Mouse (Mus musculus): Measurements from ENCODE around the gene 1700020L24Rik. TPM values are rescaled to one million over a fixed set of nuclear protein-coding genes. Genes with fewer than 3 reads are reported as not detected.

The 1700020L24Rik gene
- total RNA-seq (2017): 10.5 and 17.7 TPM in 2 replicates

DNA sequence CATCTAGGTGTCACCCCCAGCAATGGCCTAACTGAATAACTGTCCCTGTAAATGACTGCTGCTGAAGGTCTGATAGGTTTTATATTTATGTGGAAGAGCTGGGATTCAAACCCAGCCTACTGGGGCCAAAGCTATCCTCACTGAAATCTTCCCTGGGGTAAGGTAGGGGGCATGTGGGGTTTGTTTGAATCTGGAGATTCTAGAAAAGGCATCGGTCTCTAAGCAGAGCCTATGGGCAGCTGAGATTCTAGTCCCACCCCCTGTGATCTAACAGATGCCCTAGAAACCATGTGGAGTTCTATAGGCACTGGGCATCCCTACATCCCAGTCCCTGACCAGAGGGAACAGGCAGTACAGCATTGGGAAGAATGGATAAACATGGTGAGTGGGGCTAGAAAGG, at the start of gene 1700020L24Rik:
Gene 1700020L24Rik, plus strand, starts transcription at position 301 of the 400 bp plus-strand sequence.
- ATAC-seq (replicated peaks in 1 of 2; ENCODE audit: insufficient read depth in 1 of 2, low FRiP score in 2 of 2, low TSS enrichment in 1 of 2, low read depth in 1 of 2, poor library complexity in 2 of 2, severe bottlenecking in 2 of 2): no peak

DNA sequence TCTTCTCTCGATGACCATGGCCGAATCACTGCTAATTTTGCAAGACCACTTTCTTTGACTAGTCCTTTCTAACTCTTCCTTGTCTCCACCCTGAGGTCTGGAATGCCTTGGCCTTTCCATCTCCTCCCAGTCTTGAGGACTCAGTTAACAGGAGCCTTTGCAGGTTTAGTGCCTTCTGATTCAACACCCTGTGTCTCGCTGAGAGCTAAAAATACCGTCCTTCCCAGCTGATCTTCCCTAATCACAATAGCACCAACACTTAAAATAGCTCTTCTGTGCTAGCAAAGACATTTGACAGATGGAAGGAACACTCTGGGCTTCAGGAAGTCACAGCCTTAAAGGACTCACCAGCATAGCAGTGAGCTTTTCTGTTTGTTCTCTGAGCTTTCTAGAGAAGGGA, 44.4 kb upstream of the 1700020L24Rik start:
- ATAC-seq (replicated peaks in 1 of 2; ENCODE audit: insufficient read depth in 1 of 2, low FRiP score in 2 of 2, low TSS enrichment in 1 of 2, low read depth in 1 of 2, poor library complexity in 2 of 2, severe bottlenecking in 2 of 2): no peak

DNA sequence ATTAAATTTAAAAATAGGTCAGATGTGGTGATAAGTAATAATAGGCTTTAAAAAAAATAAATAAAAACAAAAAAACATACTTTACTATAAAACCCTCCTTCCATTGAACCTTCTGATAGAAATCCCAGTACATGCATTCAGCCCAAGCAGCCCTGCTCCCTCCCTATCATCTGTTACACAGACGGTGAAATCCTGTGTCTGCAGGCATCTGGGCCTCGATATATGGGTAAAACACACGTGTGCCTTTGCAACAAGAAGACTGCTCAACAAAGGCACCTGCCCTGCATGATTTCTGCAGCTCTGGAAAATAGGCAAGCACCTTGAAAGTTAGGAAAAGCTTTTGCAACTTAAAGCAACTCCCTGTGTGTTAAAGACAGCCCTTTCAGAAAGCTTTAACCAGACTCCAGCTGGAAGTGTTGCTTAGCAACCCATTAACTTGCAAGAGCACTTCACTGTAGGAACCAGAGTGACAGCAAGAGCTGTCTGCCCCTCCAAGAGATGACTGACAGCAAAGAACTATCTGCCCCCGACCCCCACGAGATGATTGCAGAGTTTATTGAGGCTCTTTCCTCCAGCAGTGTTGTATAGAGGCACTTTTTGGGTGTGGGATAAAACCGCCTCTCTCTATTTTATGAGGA, 42.6 kb upstream of the 1700020L24Rik start:
- no peak for ATAC-seq (replicated peaks in 1 of 2; ENCODE audit: insufficient read depth in 1 of 2, low FRiP score in 2 of 2, low TSS enrichment in 1 of 2, low read depth in 1 of 2, poor library complexity in 2 of 2, severe bottlenecking in 2 of 2)

DNA sequence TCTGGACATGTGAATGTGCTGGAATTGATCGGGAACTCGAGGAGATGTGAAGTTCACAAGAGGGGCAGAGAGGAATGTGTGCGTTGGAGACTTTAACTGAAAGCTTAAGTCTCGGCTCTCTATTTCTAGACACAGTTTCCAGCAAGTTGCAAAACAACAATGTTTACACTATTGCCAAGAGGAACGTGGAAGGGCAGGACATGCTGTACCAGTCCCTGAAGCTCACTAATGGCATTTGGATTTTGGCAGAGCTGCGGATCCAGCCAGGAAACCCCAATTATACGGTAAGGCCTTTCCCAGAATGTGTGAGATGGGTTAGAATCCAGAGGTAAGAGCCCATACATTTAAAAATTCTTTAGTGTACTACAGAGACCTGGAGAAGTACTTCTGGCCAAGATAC, 39.9 kb upstream of the 1700020L24Rik start:
- ATAC-seq (replicated peaks in 1 of 2; ENCODE audit: insufficient read depth in 1 of 2, low FRiP score in 2 of 2, low TSS enrichment in 1 of 2, low read depth in 1 of 2, poor library complexity in 2 of 2, severe bottlenecking in 2 of 2): no peak

DNA sequence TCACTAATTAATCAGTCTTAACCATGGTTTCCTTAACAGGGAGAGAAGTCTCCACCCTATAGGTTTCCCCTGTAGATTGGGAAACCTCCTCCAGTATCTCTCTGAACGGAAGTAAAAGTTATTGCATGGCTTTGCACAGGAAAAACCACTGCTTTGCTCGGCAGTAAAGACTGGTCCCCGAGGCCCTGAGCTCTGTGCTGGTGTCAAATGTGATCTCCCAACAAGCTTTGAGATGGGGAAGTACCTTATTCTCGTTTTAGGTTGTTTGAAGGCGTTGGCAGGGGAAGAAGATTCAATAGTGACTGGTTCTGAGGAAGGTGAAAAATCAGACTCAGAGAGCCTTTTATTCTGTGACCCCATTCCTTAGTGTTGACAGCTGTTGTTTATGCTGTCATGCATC, 38.8 kb upstream of the 1700020L24Rik start:
- ATAC-seq (replicated peaks in 1 of 2; ENCODE audit: insufficient read depth in 1 of 2, low FRiP score in 2 of 2, low TSS enrichment in 1 of 2, low read depth in 1 of 2, poor library complexity in 2 of 2, severe bottlenecking in 2 of 2): no peak

DNA sequence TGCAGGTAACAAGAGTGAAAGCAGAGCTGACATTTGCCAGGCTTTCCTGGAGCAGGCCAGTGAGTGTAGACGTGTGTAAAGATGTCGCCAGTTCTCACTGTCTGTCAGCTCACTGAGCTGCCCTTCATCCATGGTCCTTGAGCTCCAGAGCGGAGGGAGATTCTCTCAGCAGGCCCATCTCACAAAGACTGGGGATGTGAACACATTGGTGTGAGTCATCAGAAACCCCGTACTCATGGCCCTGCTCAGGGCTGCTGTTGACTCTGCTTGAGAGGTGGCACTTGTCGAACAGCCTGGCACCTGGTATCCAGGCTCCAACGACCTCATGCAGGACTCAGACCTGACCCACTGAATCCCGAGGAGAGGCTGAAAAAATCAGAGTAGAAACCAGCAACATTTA, 33.7 kb upstream of the 1700020L24Rik start:
- ATAC-seq (replicated peaks in 1 of 2; ENCODE audit: insufficient read depth in 1 of 2, low FRiP score in 2 of 2, low TSS enrichment in 1 of 2, low read depth in 1 of 2, poor library complexity in 2 of 2, severe bottlenecking in 2 of 2): no peak

DNA sequence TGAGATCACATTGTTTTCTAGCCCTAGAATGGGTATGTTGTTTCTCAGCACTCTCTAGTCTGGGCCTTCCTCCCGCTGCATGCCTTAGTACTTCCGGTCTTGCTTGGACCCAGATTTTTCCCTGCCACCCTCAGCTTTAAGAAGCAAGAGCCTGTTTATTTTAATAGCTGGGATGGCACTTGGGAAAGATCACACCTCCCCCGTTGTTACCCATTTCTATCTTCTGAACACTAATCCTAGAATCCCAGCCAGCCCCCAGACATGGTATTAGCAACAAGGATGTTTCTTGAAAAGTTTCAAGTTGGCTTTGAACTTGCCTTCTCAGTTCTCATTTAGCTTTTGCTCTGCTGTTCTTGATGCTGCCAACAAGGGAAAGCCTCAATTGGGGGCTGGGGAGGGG, 31.1 kb upstream of the 1700020L24Rik start:
- ATAC-seq (replicated peaks in 1 of 2; ENCODE audit: insufficient read depth in 1 of 2, low FRiP score in 2 of 2, low TSS enrichment in 1 of 2, low read depth in 1 of 2, poor library complexity in 2 of 2, severe bottlenecking in 2 of 2): no peak

DNA sequence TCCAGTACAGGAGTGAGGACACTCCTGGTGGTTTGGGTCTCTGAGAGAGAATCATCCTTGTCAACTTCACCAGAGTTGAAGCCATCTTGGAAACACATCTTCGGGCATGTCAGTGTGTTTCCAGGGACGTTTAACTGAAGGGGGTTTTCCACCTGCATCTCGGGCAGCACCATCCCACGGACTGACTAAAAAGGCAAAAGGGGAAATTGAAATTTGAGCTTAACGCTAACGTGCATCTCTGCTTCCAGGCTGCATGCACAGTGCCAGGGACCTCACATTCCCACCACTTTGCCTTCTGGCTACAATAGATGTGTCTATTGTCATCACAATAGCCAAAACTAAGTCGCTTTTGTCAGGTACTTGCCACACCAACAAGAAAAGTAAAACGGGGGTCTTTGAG, 29.2 kb upstream of the 1700020L24Rik start:
- ATAC-seq (replicated peaks in 1 of 2; ENCODE audit: insufficient read depth in 1 of 2, low FRiP score in 2 of 2, low TSS enrichment in 1 of 2, low read depth in 1 of 2, poor library complexity in 2 of 2, severe bottlenecking in 2 of 2): no peak

DNA sequence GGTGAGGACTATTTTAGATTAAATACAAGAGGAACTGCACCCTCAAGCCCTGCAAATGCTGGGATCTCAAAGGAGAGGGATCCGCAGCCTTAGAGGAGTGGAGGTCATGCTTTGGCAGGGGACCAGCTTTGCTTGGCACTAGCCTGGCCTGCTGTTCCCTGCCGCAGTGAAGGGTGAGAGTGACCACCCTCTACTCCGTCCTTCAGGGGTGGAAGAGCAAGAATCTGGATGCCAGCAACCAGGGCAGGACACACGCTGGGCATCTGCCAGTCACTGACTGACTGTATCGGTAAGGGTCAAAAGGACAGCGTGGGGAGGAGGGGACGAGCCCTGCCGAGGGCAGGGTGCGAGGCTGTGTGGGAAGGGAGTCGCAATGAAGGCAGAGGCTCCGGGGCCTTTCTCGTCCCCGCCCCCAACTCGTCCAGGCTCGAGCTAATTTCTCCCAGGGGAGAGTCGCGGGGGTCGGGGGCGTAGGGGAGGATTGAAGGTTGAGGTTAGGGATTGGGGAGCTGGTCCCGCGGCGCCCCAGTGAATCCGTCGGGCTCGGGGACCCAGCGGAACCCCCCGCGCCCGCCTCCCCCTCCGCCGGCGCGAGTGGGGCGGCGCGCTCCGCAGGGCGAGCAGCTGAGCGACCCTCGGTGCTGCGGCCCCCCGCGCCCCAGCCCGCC, 28.3 kb upstream of the 1700020L24Rik start, which contains the start of gene Rasl10b:
Gene Rasl10b, plus strand, starts transcription at position 51 of the 668 bp plus-strand sequence.
- no peak for ATAC-seq (replicated peaks in 1 of 2; ENCODE audit: insufficient read depth in 1 of 2, low FRiP score in 2 of 2, low TSS enrichment in 1 of 2, low read depth in 1 of 2, poor library complexity in 2 of 2, severe bottlenecking in 2 of 2)

DNA sequence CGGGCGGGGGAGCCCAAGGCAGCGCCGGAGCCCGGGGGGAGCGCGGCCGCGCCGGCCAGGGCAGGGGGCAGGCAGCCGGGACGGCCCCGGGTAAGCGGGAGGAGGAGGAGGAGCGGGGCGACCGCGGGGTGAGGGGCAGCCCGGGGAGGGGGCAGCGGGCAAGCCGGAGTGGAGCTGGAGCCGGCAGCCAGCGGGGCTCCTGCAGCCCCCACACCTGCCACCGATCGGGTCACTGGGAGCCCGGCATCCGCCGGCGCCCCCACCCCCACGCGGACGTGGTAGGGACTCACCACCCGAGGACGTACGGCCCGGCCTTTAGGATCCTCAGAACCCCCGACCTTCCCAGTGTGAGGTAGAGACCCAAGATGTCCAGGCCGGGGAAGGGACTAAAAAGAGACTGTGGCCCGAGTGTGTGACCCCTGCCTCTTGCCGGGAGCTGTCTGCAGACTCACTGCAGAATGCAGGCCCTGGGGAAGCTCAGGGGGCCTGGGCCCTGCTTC, 27.6 kb upstream of the 1700020L24Rik start:
- no peak for ATAC-seq (replicated peaks in 1 of 2; ENCODE audit: insufficient read depth in 1 of 2, low FRiP score in 2 of 2, low TSS enrichment in 1 of 2, low read depth in 1 of 2, poor library complexity in 2 of 2, severe bottlenecking in 2 of 2)

DNA sequence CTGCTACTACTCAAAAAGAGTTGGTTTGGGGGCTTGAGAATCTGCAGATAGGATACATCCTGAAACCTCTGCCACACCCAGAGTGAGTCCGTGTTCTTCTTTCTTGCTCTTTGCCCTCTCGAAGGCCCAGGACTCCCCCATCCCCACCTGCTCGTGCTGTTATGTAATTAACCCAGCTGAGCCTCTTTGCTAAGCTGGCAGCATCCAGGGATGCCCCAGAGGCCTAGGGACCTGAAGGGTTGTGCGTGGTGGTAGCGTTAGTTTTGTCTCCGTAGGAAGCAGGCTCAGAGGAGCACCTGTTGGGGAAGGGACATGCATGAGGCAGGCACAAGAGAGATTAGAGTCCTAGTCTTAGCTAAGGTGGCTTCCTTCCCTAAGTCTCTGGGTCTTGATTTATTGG, 27.0 kb upstream of the 1700020L24Rik start:
- ATAC-seq (replicated peaks in 1 of 2; ENCODE audit: insufficient read depth in 1 of 2, low FRiP score in 2 of 2, low TSS enrichment in 1 of 2, low read depth in 1 of 2, poor library complexity in 2 of 2, severe bottlenecking in 2 of 2): no peak

DNA sequence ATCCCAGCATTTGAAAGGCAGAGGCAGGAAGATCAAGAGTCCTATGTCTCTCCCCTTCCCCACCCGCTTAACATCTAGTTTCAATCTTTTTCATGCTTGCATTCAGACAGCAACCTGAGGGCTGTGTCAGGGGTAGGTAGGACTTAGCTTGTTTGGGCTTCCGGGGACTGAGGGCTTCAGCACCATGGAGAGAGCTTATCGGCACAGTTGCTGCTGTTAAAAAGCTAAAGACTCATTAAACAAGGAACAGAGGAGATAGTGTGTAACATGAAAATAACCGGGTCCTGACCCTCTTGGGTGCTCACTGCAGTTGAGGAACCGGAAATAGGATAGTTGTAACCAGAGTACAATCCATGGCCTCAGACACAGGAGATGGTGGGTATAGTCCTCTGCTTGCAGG, 20.4 kb upstream of the 1700020L24Rik start:
- ATAC-seq (replicated peaks in 1 of 2; ENCODE audit: insufficient read depth in 1 of 2, low FRiP score in 2 of 2, low TSS enrichment in 1 of 2, low read depth in 1 of 2, poor library complexity in 2 of 2, severe bottlenecking in 2 of 2): peak; percentile 55 to 65; a peak in 3 of 4 replicates

DNA sequence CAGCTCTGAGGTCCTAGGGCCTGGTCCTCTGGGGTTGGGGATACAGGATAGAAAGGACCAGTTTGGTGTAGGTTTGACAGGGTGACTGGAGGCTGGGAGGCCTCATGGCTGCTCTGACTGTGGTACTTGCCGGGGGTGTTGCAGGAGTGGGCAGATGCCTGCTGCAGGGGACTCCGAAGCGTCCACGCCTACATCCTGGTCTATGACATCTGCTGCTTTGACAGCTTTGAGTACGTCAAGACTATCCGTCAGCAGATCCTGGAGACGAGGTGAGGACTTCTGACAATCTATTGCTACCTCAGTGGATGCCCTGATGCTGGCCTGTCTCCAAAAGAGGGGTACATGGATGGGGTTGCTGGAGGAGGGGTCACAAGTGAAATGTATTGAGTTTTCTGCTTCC, 19.8 kb upstream of the 1700020L24Rik start:
- no peak for ATAC-seq (replicated peaks in 1 of 2; ENCODE audit: insufficient read depth in 1 of 2, low FRiP score in 2 of 2, low TSS enrichment in 1 of 2, low read depth in 1 of 2, poor library complexity in 2 of 2, severe bottlenecking in 2 of 2)

DNA sequence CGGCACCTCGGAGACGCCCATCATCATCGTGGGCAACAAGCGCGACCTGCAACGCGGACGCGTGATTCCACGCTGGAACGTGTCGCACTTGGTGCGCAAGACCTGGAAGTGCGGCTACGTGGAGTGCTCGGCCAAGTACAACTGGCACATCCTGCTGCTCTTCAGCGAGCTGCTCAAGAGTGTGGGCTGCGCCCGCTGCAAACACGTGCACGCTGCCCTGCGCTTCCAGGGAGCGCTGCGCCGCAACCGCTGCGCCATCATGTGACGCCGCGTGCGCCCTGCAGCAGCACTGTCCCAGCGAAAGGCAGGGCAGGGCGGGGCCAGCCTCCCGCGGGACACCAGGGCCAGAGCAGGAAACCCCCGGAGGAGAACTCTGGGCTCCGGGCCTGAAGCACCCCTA, 18.9 kb upstream of the 1700020L24Rik start:
- ATAC-seq (replicated peaks in 1 of 2; ENCODE audit: insufficient read depth in 1 of 2, low FRiP score in 2 of 2, low TSS enrichment in 1 of 2, low read depth in 1 of 2, poor library complexity in 2 of 2, severe bottlenecking in 2 of 2): no peak

DNA sequence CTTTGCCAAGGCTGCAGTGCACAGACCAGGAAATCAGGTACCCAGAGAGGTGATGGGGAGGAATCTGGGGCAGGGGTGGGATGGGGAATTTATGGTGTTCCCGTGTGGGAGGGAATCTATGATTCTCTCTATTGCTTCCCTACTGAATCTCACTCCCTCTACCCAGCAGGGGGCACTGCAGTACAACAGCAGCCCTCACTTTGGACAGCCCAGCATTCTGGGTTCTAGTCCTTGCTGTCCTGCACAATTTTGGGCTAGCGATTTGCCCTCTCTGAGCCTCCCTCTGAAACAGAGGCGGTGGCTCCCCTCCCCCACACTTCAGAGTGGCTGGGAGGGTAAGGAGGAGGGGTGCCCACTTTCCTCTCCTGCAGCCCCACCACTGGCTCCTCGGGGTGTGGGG, 17.1 kb upstream of the 1700020L24Rik start:
- ATAC-seq (replicated peaks in 1 of 2; ENCODE audit: insufficient read depth in 1 of 2, low FRiP score in 2 of 2, low TSS enrichment in 1 of 2, low read depth in 1 of 2, poor library complexity in 2 of 2, severe bottlenecking in 2 of 2): no peak

DNA sequence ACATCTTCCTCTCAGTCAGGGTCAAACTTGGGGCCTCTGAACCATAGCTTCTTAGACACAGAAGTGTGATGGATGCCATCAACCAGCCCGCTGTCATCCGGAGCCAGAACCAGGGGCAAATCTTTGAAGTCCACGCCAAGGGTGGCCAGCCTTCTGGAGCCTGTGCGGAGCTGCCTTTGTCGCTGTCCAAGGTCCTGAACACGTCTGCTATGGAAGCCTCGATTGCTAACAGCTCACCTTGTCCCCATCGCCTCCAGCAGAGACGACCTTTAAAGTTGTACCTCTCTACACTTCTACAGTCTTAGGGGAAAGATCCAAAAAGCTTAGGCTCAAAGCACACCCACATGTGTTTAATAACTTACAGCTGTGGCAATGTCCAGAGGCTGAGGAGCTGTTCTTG, 16.2 kb upstream of the 1700020L24Rik start:
- ATAC-seq (replicated peaks in 1 of 2; ENCODE audit: insufficient read depth in 1 of 2, low FRiP score in 2 of 2, low TSS enrichment in 1 of 2, low read depth in 1 of 2, poor library complexity in 2 of 2, severe bottlenecking in 2 of 2): peak; percentile 42 to 60; a peak in 2 of 4 replicates

DNA sequence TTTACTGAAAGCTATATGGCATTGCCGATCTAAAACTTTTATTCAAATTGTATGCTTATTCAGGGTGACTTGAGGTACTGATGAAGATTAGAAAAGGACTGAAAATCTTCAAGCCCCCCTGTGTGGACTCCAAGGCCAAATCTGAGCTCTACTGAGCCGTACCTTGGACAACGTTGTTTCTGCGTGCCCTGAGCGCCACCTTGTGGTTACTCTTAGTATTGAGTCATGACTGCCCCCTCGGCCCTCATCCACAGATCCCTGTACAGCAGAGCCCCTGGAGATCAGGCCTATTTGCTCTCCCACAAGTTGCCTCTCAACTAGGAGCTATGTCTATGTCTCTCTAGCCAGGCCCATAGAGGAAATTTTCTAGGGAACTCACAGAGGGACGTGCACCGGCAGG, 12.8 kb upstream of the 1700020L24Rik start:
- ATAC-seq (replicated peaks in 1 of 2; ENCODE audit: insufficient read depth in 1 of 2, low FRiP score in 2 of 2, low TSS enrichment in 1 of 2, low read depth in 1 of 2, poor library complexity in 2 of 2, severe bottlenecking in 2 of 2): peak in 1 of 2 experiments; percentile 46; a peak in 1 of 4 replicates

DNA sequence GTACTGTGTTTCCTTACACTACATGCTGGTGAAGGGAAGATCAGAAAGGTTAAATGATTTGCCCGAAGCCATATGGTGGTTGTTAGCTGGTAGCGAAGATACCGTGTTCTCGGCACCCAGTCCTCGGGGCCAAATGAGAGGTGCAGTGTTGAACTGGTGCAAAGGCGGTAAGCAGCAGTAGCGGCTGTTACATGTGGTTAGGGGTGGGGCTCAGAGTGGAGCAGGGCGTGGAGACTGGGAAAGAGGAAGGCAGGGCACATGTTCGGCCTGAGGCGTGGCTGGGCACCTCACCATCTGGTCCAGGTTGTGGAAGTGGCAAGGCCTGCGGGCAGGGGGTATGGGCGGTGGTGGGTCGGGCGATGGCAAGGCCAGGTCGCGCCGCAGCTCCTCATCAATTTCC, 10.5 kb upstream of the 1700020L24Rik start:
- ATAC-seq (replicated peaks in 1 of 2; ENCODE audit: insufficient read depth in 1 of 2, low FRiP score in 2 of 2, low TSS enrichment in 1 of 2, low read depth in 1 of 2, poor library complexity in 2 of 2, severe bottlenecking in 2 of 2): peak; percentile 95 to 96

DNA sequence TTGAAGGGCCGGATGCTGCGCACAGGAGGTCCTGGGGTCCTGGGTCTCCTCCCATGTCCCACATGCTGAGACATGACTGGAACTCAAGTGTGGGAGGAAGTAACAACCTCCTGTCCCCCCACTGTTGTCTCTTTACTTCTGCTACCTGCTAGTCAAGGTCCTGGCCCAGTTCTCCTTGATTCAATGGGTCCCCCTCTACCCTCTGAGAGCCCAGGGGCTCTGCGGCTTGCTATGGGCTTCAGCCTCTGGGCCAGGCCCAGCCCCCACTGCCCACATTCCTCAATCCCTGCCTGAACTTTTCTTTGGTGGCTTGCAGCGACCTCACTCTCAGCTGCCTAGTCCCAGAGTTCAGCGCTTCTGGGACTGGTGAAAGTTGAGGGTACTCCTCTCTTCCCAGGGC, 8.1 kb upstream of the 1700020L24Rik start, which contains the start of gene Gas2l2:
Gene Gas2l2, minus strand, starts transcription at position 101 of the 400 bp plus-strand sequence.
- ATAC-seq (replicated peaks in 1 of 2; ENCODE audit: insufficient read depth in 1 of 2, low FRiP score in 2 of 2, low TSS enrichment in 1 of 2, low read depth in 1 of 2, poor library complexity in 2 of 2, severe bottlenecking in 2 of 2): no peak
